Mouse (Mus musculus): ENCODE results near the gene Ttll3.
A peak's percentile ranks its signal among the peaks of the same experiment; 100 is the strongest.

GRCm38 (mm10) chr6:113443091-113443490 lies 54.0 kb downstream of the Ttll3 start:
- peak; percentile 36 for TF ChIP-seq CTCF (IDR thresholded peaks at IDR 0.05; ENCODE audit: low read depth, low read length)
- TF ChIP-seq POLR2A (IDR thresholded peaks at IDR 0.05; ENCODE audit: insufficient read depth, low read length) = no peak
- TF ChIP-seq EP300 (IDR thresholded peaks at IDR 0.05; ENCODE audit: insufficient read depth, low read depth, low read length) = no peak

Data from ES-Bruce4 (cell line).